Mouse (Mus musculus) hindbrain, embryonic 15.5 days (tissue): ENCODE data around the gene Ccdc28a. TPM values are rescaled to one million over a fixed set of nuclear protein-coding genes. Genes with fewer than 3 reads are reported as not detected.

Experiments used
- ATAC-seq: fragments of 200-750 bp; cut with Nextera tagmentation; 2 replicates; pipeline ENCODE4 v1.8.0; 2017; ENCODE audit warnings: low read depth, moderate number of reproducible peaks, moderate TSS enrichment; ENCODE audit not compliant: low FRiP score
- H3K27ac ChIP-seq: fragments of 300-500 bp; sonication (generic); replicated peaks from 2 replicates; pipeline ENCODE4 v1.5.1; 2015; ENCODE audit warnings: mild to moderate bottlenecking, inconsistent platforms
- H3K27me3 ChIP-seq: fragments of 300-500 bp; sonication (generic); 2 replicates; pipeline ENCODE4 v1.6.1; 2015; ENCODE audit warnings: control low read depth, inconsistent platforms
- H3K36me3 ChIP-seq: fragments of 300-500 bp; sonication (generic); 2 replicates; pipeline ENCODE4 v1.6.1; 2015; ENCODE audit warnings: control low read depth, inconsistent platforms
- H3K4me1 ChIP-seq: fragments of 300-500 bp; sonication (generic); replicated peaks from 2 replicates; pipeline ENCODE4 v1.6.1; 2015; ENCODE audit warnings: control low read depth, inconsistent platforms
- H3K4me2 ChIP-seq: fragments of 300-500 bp; sonication (generic); 2 replicates; pipeline ENCODE4 v1.6.1; 2015; ENCODE audit warnings: moderate library complexity, mild to moderate bottlenecking, inconsistent platforms
- H3K4me3 ChIP-seq: fragments of 300-500 bp; sonication (generic); 2 replicates; pipeline ENCODE4 v1.5.1; 2015; ENCODE audit warnings: mild to moderate bottlenecking, inconsistent platforms
- H3K9ac ChIP-seq: fragments of 300-500 bp; sonication (generic); 2 replicates; pipeline ENCODE4 v1.6.1; 2015; ENCODE audit warnings: inconsistent platforms
- H3K9me3 ChIP-seq: fragments of 300-500 bp; sonication (generic); 2 replicates; pipeline ENCODE4 v1.6.1; 2016; ENCODE audit warnings: control low read depth, inconsistent platforms
- WGBS: fragments of 180-500 bp; shearing (Covaris S2); methylation state at CpG from one replicate; pipeline ENCODE4 v1.1.7; 2015; 5-methylcytosine and 5-hydroxymethylcytosine counted together
- polyA plus RNA-seq: library from polyadenylated mRNA; unstranded; fragments of >200 nt; fragmentation: Nextera tagmentation; extraction: Ambion mirVana; gene quantifications from 2 replicates; pipeline ENCODE4 v1.2.1, GENCODE M21; 2015

Gene Ccdc28a
- polyA plus RNA-seq, 1 experiment from 2014 or later: 6.6 TPM

DNA sequence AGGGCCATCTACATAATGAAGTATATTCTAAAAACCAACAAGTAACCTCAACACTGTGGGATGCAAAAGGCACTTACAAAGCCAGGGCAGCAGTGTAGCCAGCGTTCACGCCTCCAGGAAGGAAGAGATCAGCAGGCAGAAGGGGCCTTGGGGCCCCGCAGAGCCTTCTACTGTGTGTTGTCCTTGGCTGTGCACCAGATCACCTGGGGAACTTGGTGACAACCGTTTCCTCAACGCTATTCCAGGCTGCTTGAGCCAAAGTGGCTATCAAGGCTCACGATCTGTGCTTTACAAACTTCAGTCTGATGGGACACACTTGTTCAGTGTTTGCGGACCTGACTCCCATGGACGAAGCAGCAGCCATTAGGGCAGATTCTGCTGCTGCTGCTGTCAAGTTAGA is 43.1 kb downstream of the Ccdc28a start:
- Histone ChIP-seq H3K4me2 (no peak overlapping the region), H3K4me1 (no peaks in the 10 kb centered on the region), H3K27me3 (no peaks in the 10 kb centered on the region), H3K36me3 (no peaks in the 10 kb centered on the region), H3K27ac (no peak overlapping the region), H3K9me3 (no peaks in the 10 kb centered on the region), H3K4me3 (no peak overlapping the region), H3K9ac (no peak overlapping the region)
- no peak for ATAC-seq
- WGBS: 72% methylated on average over 8 of the region's 8 CpGs

DNA sequence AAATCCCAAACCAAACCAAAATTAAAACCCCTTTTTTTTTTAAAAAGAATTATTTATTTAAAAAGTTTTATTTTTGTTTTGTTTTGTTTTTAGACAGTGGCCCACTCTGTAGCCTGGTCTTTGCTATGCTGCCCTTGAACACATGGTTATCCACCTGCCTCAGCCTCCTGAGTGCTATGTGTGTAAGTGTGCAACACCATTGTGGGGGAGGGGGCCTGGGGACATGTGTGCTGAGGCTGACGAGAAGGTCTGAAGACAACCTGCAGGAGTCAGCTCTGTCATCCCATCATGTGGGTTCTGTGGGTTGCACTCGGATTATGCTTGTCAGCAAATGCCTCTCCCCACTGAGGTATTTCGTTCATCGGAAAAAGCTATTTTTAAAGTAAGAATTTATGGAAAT is 45.3 kb downstream of the Ccdc28a start:
- Histone ChIP-seq H3K27ac (no peak overlapping the region), H3K4me1 (no peaks in the 10 kb centered on the region), H3K9ac (no peak overlapping the region), H3K27me3 (no peaks in the 10 kb centered on the region), H3K36me3 (no peaks in the 10 kb centered on the region), H3K9me3 (no peaks in the 10 kb centered on the region), H3K4me3 (no peak overlapping the region), H3K4me2 (no peak overlapping the region)
- 90% methylated on average over 4 of the region's 4 CpGs for WGBS
- ATAC-seq: no peak

DNA sequence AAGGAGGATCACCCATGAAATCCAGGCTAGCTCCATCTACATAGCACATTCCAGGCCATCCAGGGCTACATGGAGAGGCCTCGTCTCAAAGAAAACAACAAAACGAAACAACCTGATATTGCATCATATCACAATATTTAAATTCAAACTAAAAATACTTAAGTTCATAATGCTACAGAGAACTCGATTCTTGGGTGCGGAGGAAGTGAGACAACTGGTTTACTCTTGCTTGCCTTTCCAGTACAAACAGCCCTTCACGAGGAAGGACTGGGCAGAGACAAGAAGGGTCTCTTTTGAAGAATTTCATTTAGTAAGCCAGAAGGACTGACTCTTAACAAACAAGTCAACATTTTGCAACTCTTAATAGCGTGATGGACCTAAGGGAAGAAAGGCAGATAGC is 46.2 kb downstream of the Ccdc28a start:
- WGBS: 88% methylated on average over 6 of the region's 6 CpGs

GRCm38 (mm10) chr10:18182246-18182645 is 52.6 kb downstream of the Ccdc28a start:
- Histone ChIP-seq H3K4me2 (no peak overlapping the region), H3K9ac (no peak overlapping the region), H3K27me3 (no peaks in the 10 kb centered on the region), H3K36me3 (no peaks in the 10 kb centered on the region), H3K4me3 (no peak overlapping the region), H3K9me3 (no peaks in the 10 kb centered on the region), H3K27ac (no peak overlapping the region), H3K4me1 (no peaks in the 10 kb centered on the region)
- 67% methylated on average over 5 of the region's 5 CpGs for WGBS
- ATAC-seq: no peak

More for the DNA sequence above, 46.2 kb downstream of the Ccdc28a start:
- Histone ChIP-seq H3K27ac (no peak overlapping the region), H3K4me1 (no peaks in the 10 kb centered on the region), H3K27me3 (no peaks in the 10 kb centered on the region), H3K9ac (no peak overlapping the region), H3K36me3 (no peaks in the 10 kb centered on the region), H3K4me3 (no peak overlapping the region), H3K4me2 (no peak overlapping the region), H3K9me3 (no peaks in the 10 kb centered on the region)
- ATAC-seq: no peak

- Histone ChIP-seq H3K27me3 (no peaks in the 10 kb centered on the region), H3K4me1 (no peaks in the 10 kb centered on the region), H3K4me2 (no peak overlapping the region), H3K27ac (no peak overlapping the region), H3K4me3 (no peak overlapping the region), H3K9ac (no peak overlapping the region), H3K9me3 (no peaks in the 10 kb centered on the region), H3K36me3 (no peaks in the 10 kb centered on the region)
- WGBS: 75% methylated on average over 2 of the region's 2 CpGs
- ATAC-seq: no peak
Observed at GRCm38 (mm10) chr10:18177304-18177703, 57.5 kb downstream of the Ccdc28a start.

- 94% methylated on average over 7 of the region's 7 CpGs for WGBS
- H3K27ac ChIP-seq: no peak overlapping the region
- no peak for ATAC-seq
- no peak overlapping the region for H3K4me2 ChIP-seq
- no peaks in the 10 kb centered on the region for H3K9me3 ChIP-seq
- H3K4me3 ChIP-seq: no peak overlapping the region
- H3K27me3 ChIP-seq: no peaks in the 10 kb centered on the region
- H3K9ac ChIP-seq: no peak overlapping the region
- no peaks in the 10 kb centered on the region for H3K4me1 ChIP-seq
- no peaks in the 10 kb centered on the region for H3K36me3 ChIP-seq
Observed at GRCm38 (mm10) chr10:18176722-18177121, 58.1 kb downstream of the Ccdc28a start.

GRCm38 (mm10) chr10:18175087-18175486 is 59.7 kb downstream of the Ccdc28a start:
- ATAC-seq: no peak
- H3K27ac ChIP-seq: no peak overlapping the region
- no peaks in the 10 kb centered on the region for H3K9me3 ChIP-seq
- no peak overlapping the region for H3K9ac ChIP-seq
- H3K4me2 ChIP-seq: no peak overlapping the region
- H3K36me3 ChIP-seq: no peaks in the 10 kb centered on the region
- no peaks in the 10 kb centered on the region for H3K4me1 ChIP-seq
- no peak overlapping the region for H3K4me3 ChIP-seq
- 91% methylated on average over 6 of the region's 6 CpGs for WGBS
- H3K27me3 ChIP-seq: no peaks in the 10 kb centered on the region

Other genes starting within 250 kb of the Ccdc28a start
- gene Abracl, start 211.7 kb downstream of the Ccdc28a start, polyA plus RNA-seq: 59.6 and 62.0 TPM in 2 replicates
- gene Reps1, start 179.1 kb downstream of the Ccdc28a start, polyA plus RNA-seq: 29.9 and 31.5 TPM in 2 replicates
- 0.18 and 0.39 TPM in 2 replicates for gene Ect2l, start 24.1 kb downstream of the Ccdc28a start, polyA plus RNA-seq
- 15.0 and 15.6 TPM in 2 replicates for gene Nhsl1, start 84.0 kb upstream of the Ccdc28a start, polyA plus RNA-seq